Mouse (Mus musculus) brain, embryonic 14.5 days (tissue): ENCODE results near the gene Vmn2r-ps159. TPM values are rescaled to one million over a fixed set of nuclear protein-coding genes. Genes with fewer than 3 reads are reported as not detected.
A peak's percentile ranks its signal among the peaks of the same experiment; 100 is the strongest.
"Not testable (repeated sequence)": the region's sequence is repeated elsewhere in the genome, so short reads cannot be mapped to it uniquely, and the experiment has no call there.

Source experiments
- DNase-seq: peaks from one replicate; pipeline ENCODE4 v3.0.0-alpha.2; 2011; ENCODE audit warnings: low read depth
- CTCF ChIP-seq: fragments of 200-500 bp; IDR thresholded peaks from 2 replicates; pipeline ENCODE4 v1.5.1; 2012; ENCODE audit warnings: inconsistent platforms, mild to moderate bottlenecking, moderate library complexity, borderline replicate concordance; ENCODE audit not compliant: insufficient read depth, insufficient read length; ENCODE audit errors: extremely low read depth
- POLR2A ChIP-seq: fragments of 200-500 bp; IDR thresholded peaks from 2 replicates; pipeline ENCODE4 v1.6.1; 2012; ENCODE audit warnings: mild to moderate bottlenecking, inconsistent platforms, borderline replicate concordance; ENCODE audit not compliant: poor library complexity, insufficient read depth, insufficient read length, severe bottlenecking; ENCODE audit errors: extremely low read depth
- polyA plus RNA-seq: library from polyadenylated mRNA; depleted of rRNA; stranded (reverse); fragments of >200 nt; gene quantifications from 2 replicates; pipeline ENCODE4 v1.2.3, GENCODE M21; 2012; rRNA removed

Gene Vmn2r-ps159
- polyA plus RNA-seq, result not detected in 2 replicates

GRCm38 (mm10) chr4:156330803-156331202 is at the start of gene Vmn2r-ps159:
Gene Vmn2r-ps159, plus strand, starts transcription at chr4:156331103.
- DNase-seq, result not testable (repeated sequence)

- not testable (repeated sequence) for DNase-seq
These were observed 10.9 kb downstream of the Vmn2r-ps159 start for GRCm38 (mm10) chr4:156341601-156342504.

- TF ChIP-seq CTCF, result no peak
- TF ChIP-seq POLR2A, result no peak
- DNase-seq, result peak; percentile 45
These were observed 11.8 kb downstream of the Vmn2r-ps159 start for GRCm38 (mm10) chr4:156342569-156343325.

DNA sequence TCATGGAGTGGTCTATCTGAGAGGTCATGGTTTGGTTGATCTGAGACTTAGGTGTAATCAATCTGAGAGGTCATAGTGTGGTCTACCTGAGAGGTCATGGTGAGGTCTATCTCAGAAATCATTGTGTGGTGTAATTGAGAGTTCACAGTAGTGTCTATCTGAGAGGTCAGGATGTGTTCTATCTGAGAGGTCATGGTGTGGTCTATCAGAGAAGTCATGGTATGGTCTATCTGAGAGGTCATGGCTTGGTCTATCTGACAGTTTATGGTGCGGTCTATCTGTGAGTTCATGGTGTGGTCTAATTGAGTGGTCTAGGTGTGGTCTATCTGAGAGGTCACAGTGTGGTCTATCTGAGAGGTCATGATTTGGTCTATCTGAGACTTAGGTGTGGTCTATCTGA is 12.4 kb downstream of the Vmn2r-ps159 start:
- no peak for DNase-seq
- no peak for TF ChIP-seq POLR2A
- TF ChIP-seq CTCF, result no peak

DNA sequence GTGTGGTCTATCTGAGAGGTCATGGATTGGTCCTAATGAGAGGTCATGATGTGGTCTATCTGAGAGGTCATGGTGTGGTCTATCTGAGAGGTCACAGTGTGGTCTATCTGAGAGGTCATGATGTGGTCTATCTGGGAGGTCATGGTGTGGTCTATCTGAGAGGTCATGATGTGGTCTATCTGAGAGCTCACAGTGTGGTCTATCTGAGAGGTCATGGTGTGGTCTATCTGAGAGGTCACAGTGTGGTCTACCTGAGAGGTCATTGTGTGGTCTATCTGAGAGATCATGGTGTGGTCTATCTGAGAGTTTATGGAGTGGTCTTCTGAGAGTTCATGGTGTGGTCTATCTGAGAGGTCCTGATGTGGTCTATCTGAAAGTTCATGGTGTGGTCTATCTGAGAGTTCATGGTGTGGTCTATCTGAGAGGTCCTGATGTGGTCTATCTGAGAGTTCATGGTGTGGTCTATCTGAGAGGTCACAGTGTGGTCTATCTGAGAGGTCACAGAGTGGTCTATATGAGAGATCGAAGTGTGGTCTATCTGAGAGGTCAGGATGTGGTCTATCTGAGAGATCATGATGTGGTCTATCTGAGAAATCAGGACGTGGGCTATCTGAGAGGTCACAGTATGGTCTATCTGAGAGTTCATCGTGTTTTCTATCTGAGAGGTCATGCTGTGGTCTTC is 26.0 kb downstream of the Vmn2r-ps159 start:
- DNase-seq, result not testable (repeated sequence)

Other genes starting within 250 kb of the Vmn2r-ps159 start
- gene 9430015G10Rik, start 221.1 kb upstream of the Vmn2r-ps159 start, polyA plus RNA-seq, result 68.0 and 85.5 TPM in 2 replicates
- gene Rnf223, start 200.6 kb upstream of the Vmn2r-ps159 start, polyA plus RNA-seq, result 3.3 and 3.8 TPM in 2 replicates
- gene Agrn, start 133.6 kb upstream of the Vmn2r-ps159 start, polyA plus RNA-seq, result 475 and 507 TPM in 2 replicates
- 0.53 and 0.86 TPM in 2 replicates for gene Isg15, start 130.3 kb upstream of the Vmn2r-ps159 start, polyA plus RNA-seq
- 3.5 and 4.8 TPM in 2 replicates for gene AW011738, start 127.8 kb upstream of the Vmn2r-ps159 start, polyA plus RNA-seq
- gene Perm1, start 115.2 kb upstream of the Vmn2r-ps159 start, polyA plus RNA-seq, result 1.1 and 1.7 TPM in 2 replicates
- gene Plekhn1, start 96.2 kb upstream of the Vmn2r-ps159 start, polyA plus RNA-seq, result 86.7 and 116 TPM in 2 replicates
- gene Noc2l, start 95.1 kb upstream of the Vmn2r-ps159 start, polyA plus RNA-seq, result 106 and 128 TPM in 2 replicates
- gene Samd11, start 75.4 kb upstream of the Vmn2r-ps159 start, polyA plus RNA-seq, result 5.9 and 6.9 TPM in 2 replicates